Comparison of ENCODE assay signal across 8 mouse cellular contexts in genomic region chr11:35834022-35834760, GRCm38 (mm10). TPM values are rescaled to one million over a fixed set of nuclear protein-coding genes. Genes with fewer than 3 reads are reported as not detected.
DNase-seq lines count a peak whose midpoint lies in the region; ATAC-seq and TF ChIP-seq lines count a peak whose summit lies in the region.

Gene Rars (minus strand): TSS chr11:35834506.

- H3K27ac ChIP-seq in gastrocnemius, adult 2 months = peak within 1 kb of the TSS; percentile 91
- peak within 1 kb of the TSS; percentile 12; the same call in 1 of the 2 replicates for H3K27ac ChIP-seq in hindbrain, postnatal 0 days
- peak within 1 kb of the TSS; percentile 66; the same call in 1 of the 2 replicates for H3K27ac ChIP-seq in left cerebral cortex, adult 2 months

- peak within 1 kb of the TSS; percentile 72 for H3K9ac ChIP-seq in hindbrain, postnatal 0 days (replicated peaks; ENCODE audit: low read length)

- WGBS in hindbrain, postnatal 0 days = 2% methylated on average over 45 of the region's 46 CpGs

- H3K4me2 ChIP-seq in hindbrain, postnatal 0 days (ENCODE audit: low read depth, low read length) = peak within 1 kb of the TSS; percentile 83

- peak; percentile 86 for ATAC-seq in common myeloid progenitor, adult 5-6 weeks (replicated peaks; ENCODE audit: low read depth, poor library complexity, severe bottlenecking)
- ATAC-seq in hindbrain, postnatal 0 days = peak; percentile 92
- peak; percentile 92 for ATAC-seq in megakaryocyte, adult 5-6 weeks (ENCODE audit: poor library complexity, severe bottlenecking)

- peaks cover 7% of the 10 kb centered on the region; the same call in 1 of the 2 replicates for H3K4me1 ChIP-seq in hindbrain, postnatal 0 days (ENCODE audit: insufficient read depth, low read length)

- H3K27me3 ChIP-seq in hindbrain, postnatal 0 days (ENCODE audit: insufficient read depth, low read length) = no peaks in the 10 kb centered on the region

- intact Hi-C loops in gastrocnemius, adult 2 months (cut with DNase I) = loop anchor here (5.0 to 10.0 kb wide), 2 partner anchors 67 to 999 kb away; partner anchors contain the start of genes Pank3 and Spdl1
- intact Hi-C loops in left cerebral cortex, adult 2 months (cut with DNase I) = loop anchor here (2.0 to 5.0 kb wide), 2 partner anchors 67 to 167 kb away; partner anchors contain the start of gene Pank3

- TF ChIP-seq CTCF in gastrocnemius, adult 2 months (IDR thresholded peaks at IDR 0.05) = peak; percentile 100
- TF ChIP-seq CTCF in hindbrain, postnatal 0 days (IDR thresholded peaks at IDR 0.05; ENCODE audit: low read depth) = peak; percentile 94
- TF ChIP-seq CTCF in left cerebral cortex, adult 2 months (IDR thresholded peaks at IDR 0.05) = peak; percentile 99

- peak; percentile 97 for DNase-seq in ZHBTc4 (ENCODE audit: low read depth, low spot score)
- DNase-seq in gastrocnemius, adult 2 months = peak; percentile 95
- DNase-seq in hindbrain, postnatal 0 days (ENCODE audit: low spot score) = peak; percentile 96
- peak; percentile 93 to 95 for DNase-seq in left cerebral cortex, adult 2 months (ENCODE audit: extremely low spot score in 1 of 2, low spot score in 2 of 2)
- DNase-seq in right cerebral cortex, adult 2 months (ENCODE audit: low spot score in 2 of 2) = peak; percentile 95 to 97
- DNase-seq in urinary bladder, postnatal 14 days (ENCODE audit: low spot score) = peak; percentile 93

- peaks cover 6% of the 10 kb centered on the region; the same call in 1 of the 2 replicates for H3K36me3 ChIP-seq in hindbrain, postnatal 0 days (ENCODE audit: insufficient read depth, low read length)

- no peaks in the 10 kb centered on the region for H3K9me3 ChIP-seq in hindbrain, postnatal 0 days (ENCODE audit: low read length)

- H3K4me3 ChIP-seq in gastrocnemius, adult 2 months = peak within 1 kb of the TSS; percentile 90
- H3K4me3 ChIP-seq in hindbrain, postnatal 0 days (ENCODE audit: low read length) = peak within 1 kb of the TSS; percentile 94
- H3K4me3 ChIP-seq in left cerebral cortex, adult 2 months = peak within 1 kb of the TSS; percentile 88

RNA-seq across cellular contexts. Expression of gene Rars, which starts in this region (rescaled TPM):
- total RNA-seq in common myeloid progenitor, adult 5-6 weeks (2017) = 120 and 129 TPM in 2 replicates
- 10 to 100 TPM; 40.7 to 43.1 TPM for total RNA-seq in gastrocnemius, adult 2 months (2021)
- 27.4 and 30.0 TPM in 2 replicates for total RNA-seq in hindbrain, postnatal 0 days (2014; rRNA removed)
- 56.6 and 58.7 TPM in 2 replicates for polyA plus RNA-seq in hindbrain, postnatal 0 days (2015; fragmentation: Nextera tagmentation; extraction: Ambion mirVana)
- total RNA-seq in left cerebral cortex, adult 2 months (2021) = 10 to 100 TPM; 46.8 to 48.4 TPM
- 60.7 and 63.5 TPM in 2 replicates for total RNA-seq in megakaryocyte, adult 5-6 weeks (2015)
- total RNA-seq in megakaryocyte, adult 5-6 weeks (2017) = 52.0 and 60.3 TPM in 2 replicates

Comparison
In these comparisons a context has a peak if more than half of its experiments do, and no peak if none do; other contexts are left out.
1. Peak in every context shown above with its lines: DNase-seq, ATAC-seq, H3K4me3 ChIP-seq and H3K27ac ChIP-seq.
2. H3K27ac ChIP-seq: peak in every context shown above with its lines; median percentile 91 in gastrocnemius, adult 2 months; 66 in left cerebral cortex, adult 2 months; 12 in hindbrain, postnatal 0 days.